Mouse (Mus musculus): ENCODE results near the gene Coro1c.

GRCm38 (mm10) chr5:113813608-113814007 lies 95.0 kb downstream of the Coro1c start:
- TF ChIP-seq USF1 (IDR thresholded peaks at IDR 0.05; ENCODE audit: low read depth, low read length) (no peak), TBP (IDR thresholded peaks at IDR 0.05; ENCODE audit: low read depth, low read length) (no peak), CTCF (IDR thresholded peaks at IDR 0.05 in 2 of 3, conservative IDR thresholded peaks at IDR 0.05 in 1 of 3; ENCODE audit: control insufficient read depth in 1 of 3, insufficient read depth in 1 of 3, low read depth in 2 of 3, low read length in 3 of 3, poor library complexity in 1 of 3, severe bottlenecking in 1 of 3) (peak; percentile 34 to 46 (median 44); a peak in 5 of 6 replicates), POLR2A (IDR thresholded peaks at IDR 0.05; ENCODE audit: control insufficient read depth in 1 of 2, insufficient read depth in 1 of 2, low read depth in 1 of 2, low read length in 2 of 2, poor library complexity in 1 of 2) (no peak), CHD1 (IDR thresholded peaks at IDR 0.05; ENCODE audit: low read depth, low read length) (no peak), JUND (IDR thresholded peaks at IDR 0.05; ENCODE audit: low read depth, low read length) (no peak), ZC3H11A (IDR thresholded peaks at IDR 0.05; ENCODE audit: low read depth, low read length) (peak; percentile 6; the same call in 1 of the 2 replicates), EP300 (IDR thresholded peaks at IDR 0.05; ENCODE audit: low read depth in 1 of 2, low read length in 2 of 2) (no peak), TAL1 (IDR thresholded peaks at IDR 0.05; ENCODE audit: low read length) (no peak), NRF1 (IDR thresholded peaks at IDR 0.05; ENCODE audit: insufficient read depth, low read depth, low read length, poor library complexity, severe bottlenecking) (no peak), RCOR1 (IDR thresholded peaks at IDR 0.05; ENCODE audit: low read depth, low read length) (no peak)

Data from MEL (cell line).